Mouse (Mus musculus): ENCODE data around the gene Fam20a. TPM values are rescaled to one million over a fixed set of nuclear protein-coding genes. Genes with fewer than 3 reads are reported as not detected.

Fam20a gene
- polyA plus RNA-seq, 1 experiment, result not detected

DNA sequence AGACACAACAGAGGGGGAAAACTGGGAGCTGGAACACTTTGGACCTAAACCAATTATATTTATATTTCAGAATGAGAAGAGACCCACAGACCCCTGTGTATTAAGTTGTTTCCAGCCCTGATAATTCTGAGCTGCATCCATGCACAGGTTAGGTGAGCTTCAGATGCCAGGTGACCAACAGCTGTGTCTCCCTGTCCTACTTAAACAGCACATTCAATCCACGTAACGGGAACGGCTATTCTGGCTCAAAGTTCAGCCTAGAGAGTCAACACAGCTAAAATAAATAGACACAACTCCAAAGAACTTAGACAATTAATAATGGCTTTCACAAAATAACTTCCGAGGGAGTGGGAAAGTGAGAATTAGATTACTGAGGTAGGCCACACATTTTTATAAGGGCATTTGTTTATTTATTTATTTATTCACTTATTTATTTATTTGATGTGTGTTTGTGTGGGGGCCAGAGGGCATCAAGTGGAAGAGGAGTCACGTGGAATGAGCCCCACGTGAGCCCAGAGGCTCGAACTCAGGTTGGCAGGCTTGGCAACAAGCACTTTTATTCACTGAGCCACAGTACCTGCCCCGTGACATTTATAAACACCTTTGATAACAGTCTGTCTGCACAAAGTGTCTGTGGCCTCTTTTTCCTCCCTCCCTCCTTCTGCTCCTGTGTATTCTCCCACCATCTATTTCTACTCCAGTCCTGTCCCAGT is 10.8 kb upstream of the Fam20a start:
- peaks cover 5% of the 10 kb centered on the region; the same call in 1 of the 2 replicates for H3K9me3 ChIP-seq (replicated peaks; ENCODE audit: control insufficient read depth, insufficient read depth, low read length, poor library complexity, severe bottlenecking)
- no peak overlapping the region for H3K27ac ChIP-seq (ENCODE audit: insufficient read depth, low read length)
- no peak overlapping the region for H3K9ac ChIP-seq (ENCODE audit: low read depth, poor library complexity, severe bottlenecking)
- H3K4me1 ChIP-seq (ENCODE audit: control insufficient read depth, insufficient read depth, low read length), result no peaks in the 10 kb centered on the region
- TF ChIP-seq CTCF (IDR thresholded peaks at IDR 0.05; ENCODE audit: low read depth, low read length) (no peak), POLR2A (IDR thresholded peaks at IDR 0.05; ENCODE audit: insufficient read depth, low read length) (no peak), EP300 (IDR thresholded peaks at IDR 0.05; ENCODE audit: insufficient read depth, low read depth, low read length) (no peak)
- no peaks in the 10 kb centered on the region for H3K27me3 ChIP-seq (ENCODE audit: control insufficient read depth, insufficient read depth, low read length, poor library complexity, severe bottlenecking)
- H3K4me3 ChIP-seq (ENCODE audit: low read depth, low read length), result no peak overlapping the region
- H3K36me3 ChIP-seq (ENCODE audit: control insufficient read depth, insufficient read depth, low read length, poor library complexity, severe bottlenecking), result no peaks in the 10 kb centered on the region

DNA sequence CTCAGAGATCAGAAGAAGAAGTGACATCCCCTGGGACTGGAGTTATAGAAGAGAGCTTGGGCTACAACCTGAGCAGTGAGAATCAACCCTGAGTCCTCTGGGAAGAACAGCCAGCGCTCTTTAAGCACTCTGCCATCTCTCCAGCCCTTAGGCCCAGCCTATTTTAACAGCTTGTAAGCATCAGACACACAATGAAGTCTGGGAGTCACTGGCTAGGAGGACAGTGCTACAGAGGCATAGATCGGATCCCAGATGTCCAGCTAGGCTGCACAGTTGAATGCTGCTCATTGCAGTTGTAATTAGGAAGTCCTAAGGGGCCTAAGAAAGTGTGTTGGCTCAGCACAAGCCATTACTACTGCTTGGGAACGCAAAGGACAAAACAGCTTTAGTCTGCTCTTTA is 6.3 kb upstream of the Fam20a start:
- no peaks in the 10 kb centered on the region for H3K27me3 ChIP-seq (ENCODE audit: control insufficient read depth, insufficient read depth, low read length, poor library complexity, severe bottlenecking)
- H3K4me3 ChIP-seq (ENCODE audit: low read depth, low read length), result no peak overlapping the region
- H3K27ac ChIP-seq (ENCODE audit: insufficient read depth, low read length), result no peak overlapping the region
- H3K9me3 ChIP-seq (replicated peaks; ENCODE audit: control insufficient read depth, insufficient read depth, low read length, poor library complexity, severe bottlenecking), result no peaks in the 10 kb centered on the region
- H3K4me1 ChIP-seq (ENCODE audit: control insufficient read depth, insufficient read depth, low read length), result no peaks in the 10 kb centered on the region
- no peaks in the 10 kb centered on the region for H3K36me3 ChIP-seq (ENCODE audit: control insufficient read depth, insufficient read depth, low read length, poor library complexity, severe bottlenecking)
- H3K9ac ChIP-seq (ENCODE audit: low read depth, poor library complexity, severe bottlenecking), result no peak overlapping the region
- TF ChIP-seq POLR2A (IDR thresholded peaks at IDR 0.05; ENCODE audit: insufficient read depth, low read length) (no peak), CTCF (IDR thresholded peaks at IDR 0.05; ENCODE audit: low read depth, low read length) (no peak), EP300 (IDR thresholded peaks at IDR 0.05; ENCODE audit: insufficient read depth, low read depth, low read length) (no peak)

DNA sequence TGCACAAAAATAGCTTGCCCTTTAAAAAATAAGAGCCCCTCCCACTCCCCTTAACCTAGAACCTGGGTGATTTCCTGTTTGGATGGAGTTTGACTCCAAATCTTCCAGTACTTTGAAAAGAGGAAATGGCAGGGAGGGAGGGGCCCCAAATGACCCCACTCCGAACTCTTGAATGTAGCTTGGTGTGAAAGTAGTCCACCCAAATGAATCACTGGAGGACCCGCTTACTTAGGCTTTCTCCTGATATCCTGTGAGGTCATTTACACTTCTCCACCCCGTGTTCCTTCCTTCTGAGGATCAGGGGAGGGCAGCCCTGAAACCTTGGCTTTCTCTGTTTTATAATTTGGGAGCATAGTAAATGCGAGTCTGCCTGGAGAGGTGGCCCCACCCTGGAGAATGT is 632 bp upstream of the Fam20a start:
- TF ChIP-seq EP300 (IDR thresholded peaks at IDR 0.05; ENCODE audit: insufficient read depth, low read depth, low read length) (no peak), POLR2A (IDR thresholded peaks at IDR 0.05; ENCODE audit: insufficient read depth, low read length) (no peak), CTCF (IDR thresholded peaks at IDR 0.05; ENCODE audit: low read depth, low read length) (no peak)
- Histone ChIP-seq H3K4me1 (ENCODE audit: control insufficient read depth, insufficient read depth, low read length) (no peaks in the 10 kb centered on the region), H3K4me3 (ENCODE audit: low read depth, low read length) (no peak overlapping the region), H3K27ac (ENCODE audit: insufficient read depth, low read length) (no peak overlapping the region), H3K9ac (ENCODE audit: low read depth, poor library complexity, severe bottlenecking) (no peak overlapping the region), H3K36me3 (ENCODE audit: control insufficient read depth, insufficient read depth, low read length, poor library complexity, severe bottlenecking) (no peaks in the 10 kb centered on the region), H3K27me3 (ENCODE audit: control insufficient read depth, insufficient read depth, low read length, poor library complexity, severe bottlenecking) (peaks cover 9% of the 10 kb centered on the region; the same call in 1 of the 2 replicates), H3K9me3 (replicated peaks; ENCODE audit: control insufficient read depth, insufficient read depth, low read length, poor library complexity, severe bottlenecking) (no peaks in the 10 kb centered on the region)

DNA sequence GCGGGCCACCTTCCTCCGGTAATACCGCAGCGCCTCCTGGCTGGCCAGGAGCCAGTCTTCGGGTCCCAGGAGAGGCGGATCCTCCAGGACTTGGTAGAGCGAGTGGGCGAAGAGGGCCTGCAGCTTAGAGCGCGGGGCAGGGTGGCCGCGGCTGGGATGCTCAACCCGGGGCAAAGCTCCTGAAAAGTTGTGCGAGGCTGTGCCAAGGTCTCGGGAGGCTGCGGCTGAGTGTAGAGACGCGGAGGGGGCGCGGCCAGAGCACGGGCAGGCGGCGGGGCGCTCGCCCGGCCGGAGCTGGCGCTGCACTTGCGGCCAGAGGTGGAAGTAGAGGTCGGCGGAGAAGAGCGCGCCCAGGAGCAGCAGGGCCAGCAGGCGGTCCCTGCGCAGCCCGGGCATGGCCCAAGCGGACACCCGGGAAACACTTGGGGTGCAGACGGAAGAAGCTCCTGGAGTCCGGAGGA is 729 bp downstream of the Fam20a start:
- Histone ChIP-seq H3K4me3 (ENCODE audit: low read depth, low read length) (peak overlapping the region; percentile 73), H3K4me1 (ENCODE audit: control insufficient read depth, insufficient read depth, low read length) (no peaks in the 10 kb centered on the region), H3K36me3 (ENCODE audit: control insufficient read depth, insufficient read depth, low read length, poor library complexity, severe bottlenecking) (no peaks in the 10 kb centered on the region), H3K27ac (ENCODE audit: insufficient read depth, low read length) (no peak overlapping the region), H3K27me3 (ENCODE audit: control insufficient read depth, insufficient read depth, low read length, poor library complexity, severe bottlenecking) (peaks cover 9% of the 10 kb centered on the region; the same call in 1 of the 2 replicates), H3K9me3 (replicated peaks; ENCODE audit: control insufficient read depth, insufficient read depth, low read length, poor library complexity, severe bottlenecking) (no peaks in the 10 kb centered on the region), H3K9ac (ENCODE audit: low read depth, poor library complexity, severe bottlenecking) (peak overlapping the region; percentile 51)
- TF ChIP-seq CTCF (IDR thresholded peaks at IDR 0.05; ENCODE audit: low read depth, low read length) (no peak), EP300 (IDR thresholded peaks at IDR 0.05; ENCODE audit: insufficient read depth, low read depth, low read length) (no peak)

DNA sequence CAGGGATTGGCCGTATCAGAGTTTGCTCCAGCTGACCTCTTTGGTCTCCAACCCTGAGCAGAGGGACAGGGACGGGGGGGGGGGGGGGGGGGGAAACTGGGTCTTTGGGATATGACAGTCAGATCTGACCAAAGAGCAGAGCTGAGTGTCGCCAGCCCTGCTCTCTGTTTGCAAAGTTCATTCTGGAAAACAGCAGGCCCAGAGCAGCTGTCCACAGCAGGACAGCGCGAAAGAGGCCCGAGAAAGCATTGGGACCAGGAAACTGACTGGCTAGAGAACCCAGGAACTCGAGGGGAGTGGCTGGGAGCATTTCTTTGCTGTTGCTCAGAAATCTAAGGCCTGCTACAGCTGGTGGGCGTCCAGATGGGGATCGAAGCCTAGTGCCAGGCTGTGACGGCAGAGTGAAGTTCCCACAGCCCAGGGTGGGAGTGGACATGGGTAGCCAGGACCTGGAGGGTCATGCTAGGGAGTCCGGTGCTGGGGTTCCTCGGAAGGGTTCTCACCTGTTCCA is 1.2 kb downstream of the Fam20a start:
- Histone ChIP-seq H3K9me3 (replicated peaks; ENCODE audit: control insufficient read depth, insufficient read depth, low read length, poor library complexity, severe bottlenecking) (no peaks in the 10 kb centered on the region), H3K27me3 (ENCODE audit: control insufficient read depth, insufficient read depth, low read length, poor library complexity, severe bottlenecking) (peaks cover 9% of the 10 kb centered on the region; the same call in 1 of the 2 replicates), H3K4me1 (ENCODE audit: control insufficient read depth, insufficient read depth, low read length) (no peaks in the 10 kb centered on the region), H3K27ac (ENCODE audit: insufficient read depth, low read length) (no peak overlapping the region), H3K9ac (ENCODE audit: low read depth, poor library complexity, severe bottlenecking) (peak overlapping the region; percentile 51), H3K36me3 (ENCODE audit: control insufficient read depth, insufficient read depth, low read length, poor library complexity, severe bottlenecking) (no peaks in the 10 kb centered on the region), H3K4me3 (ENCODE audit: low read depth, low read length) (peak overlapping the region; percentile 73)
- no peak for TF ChIP-seq POLR2A (IDR thresholded peaks at IDR 0.05; ENCODE audit: insufficient read depth, low read length)
- TF ChIP-seq EP300 (IDR thresholded peaks at IDR 0.05; ENCODE audit: insufficient read depth, low read depth, low read length), result no peak
- no peak for TF ChIP-seq CTCF (IDR thresholded peaks at IDR 0.05; ENCODE audit: low read depth, low read length)

DNA sequence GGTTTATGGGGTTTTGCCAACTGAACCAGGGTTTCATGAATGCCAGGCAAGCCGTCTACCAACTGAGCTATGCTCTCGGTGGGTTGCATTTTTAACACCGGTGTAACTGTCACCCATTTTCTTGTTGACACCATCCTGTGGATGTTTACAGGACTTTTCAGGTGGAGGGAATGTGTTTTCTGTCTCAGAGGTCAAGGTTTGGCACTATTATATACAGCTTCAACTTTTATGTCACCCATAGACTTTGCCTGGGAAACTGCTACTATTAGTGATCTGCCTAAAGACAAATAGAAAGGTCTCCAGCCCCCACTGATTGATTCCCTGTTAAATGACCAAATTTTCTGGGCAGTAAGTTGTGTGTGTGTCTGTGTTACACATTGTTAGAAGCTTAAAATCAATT is 2.7 kb downstream of the Fam20a start:
- no peaks in the 10 kb centered on the region for H3K36me3 ChIP-seq (ENCODE audit: control insufficient read depth, insufficient read depth, low read length, poor library complexity, severe bottlenecking)
- no peaks in the 10 kb centered on the region for H3K4me1 ChIP-seq (ENCODE audit: control insufficient read depth, insufficient read depth, low read length)
- no peak overlapping the region for H3K27ac ChIP-seq (ENCODE audit: insufficient read depth, low read length)
- TF ChIP-seq CTCF (IDR thresholded peaks at IDR 0.05; ENCODE audit: low read depth, low read length) (no peak), EP300 (IDR thresholded peaks at IDR 0.05; ENCODE audit: insufficient read depth, low read depth, low read length) (no peak), POLR2A (IDR thresholded peaks at IDR 0.05; ENCODE audit: insufficient read depth, low read length) (no peak)
- H3K9ac ChIP-seq (ENCODE audit: low read depth, poor library complexity, severe bottlenecking), result no peak overlapping the region
- peaks cover 9% of the 10 kb centered on the region; the same call in 1 of the 2 replicates for H3K27me3 ChIP-seq (ENCODE audit: control insufficient read depth, insufficient read depth, low read length, poor library complexity, severe bottlenecking)
- no peaks in the 10 kb centered on the region for H3K9me3 ChIP-seq (replicated peaks; ENCODE audit: control insufficient read depth, insufficient read depth, low read length, poor library complexity, severe bottlenecking)
- H3K4me3 ChIP-seq (ENCODE audit: low read depth, low read length), result no peak overlapping the region

Data from ES-Bruce4 (cell line).